Mouse (Mus musculus): Measurements from ENCODE around the gene 1700013G24Rik. TPM values are rescaled to one million over a fixed set of nuclear protein-coding genes. Genes with fewer than 3 reads are reported as not detected.

1700013G24Rik gene
- polyA plus RNA-seq, 1 experiment from 2014 or later = not detected

GRCm38 (mm10) chr4:137495501-137496100 lies 42.5 kb downstream of the 1700013G24Rik start:
- Histone ChIP-seq H3K9me3 (ENCODE audit: control insufficient read depth, low read length) (no peaks in the 10 kb centered on the region), H3K4me1 (ENCODE audit: control insufficient read depth, insufficient read depth, low read length) (peaks cover 9% of the 10 kb centered on the region), H3K27me3 (ENCODE audit: control insufficient read depth, insufficient read depth, low read length) (no peaks in the 10 kb centered on the region), H3K27ac (ENCODE audit: low read depth, low read length) (no peak overlapping the region), H3K4me2 (no peak overlapping the region), H3K36me3 (ENCODE audit: control insufficient read depth, insufficient read depth, low read length) (no peaks in the 10 kb centered on the region), H3K9ac (ENCODE audit: low read length) (0 out of 2 replicates have a peak overlapping the region, but pooled peaks have one; percentile 24), H3K4me3 (ENCODE audit: low read depth, low read length) (no peak overlapping the region)
- 67% methylated on average over 6 of the region's 6 CpGs for WGBS
- DNase-seq (ENCODE audit: low spot score, missing footprints) (no peak), ATAC-seq (ENCODE audit: low FRiP score) (peak; percentile 38; the same call in 1 of the 2 replicates)

- Histone ChIP-seq H3K4me1 (ENCODE audit: control insufficient read depth, insufficient read depth, low read length) (peaks cover 9% of the 10 kb centered on the region), H3K27ac (ENCODE audit: low read depth, low read length) (no peak overlapping the region), H3K9me3 (ENCODE audit: control insufficient read depth, low read length) (no peaks in the 10 kb centered on the region), H3K9ac (ENCODE audit: low read length) (no peak overlapping the region), H3K4me3 (ENCODE audit: low read depth, low read length) (no peak overlapping the region), H3K4me2 (no peak overlapping the region), H3K27me3 (ENCODE audit: control insufficient read depth, insufficient read depth, low read length) (no peaks in the 10 kb centered on the region), H3K36me3 (ENCODE audit: control insufficient read depth, insufficient read depth, low read length) (no peaks in the 10 kb centered on the region)
- WGBS = 79% methylated on average over 5 of the region's 5 CpGs
- no peak for ATAC-seq (ENCODE audit: low FRiP score)
- DNase-seq (ENCODE audit: low spot score, missing footprints) = no peak
Measured at GRCm38 (mm10) chr4:137497367-137497766, 44.3 kb downstream of the 1700013G24Rik start.

GRCm38 (mm10) chr4:137497892-137498722 lies 45.0 kb downstream of the 1700013G24Rik start:
- Histone ChIP-seq H3K9me3 (ENCODE audit: control insufficient read depth, low read length) (no peaks in the 10 kb centered on the region), H3K4me3 (ENCODE audit: low read depth, low read length) (no peak overlapping the region), H3K4me1 (ENCODE audit: control insufficient read depth, insufficient read depth, low read length) (peaks cover 9% of the 10 kb centered on the region), H3K27ac (ENCODE audit: low read depth, low read length) (no peak overlapping the region), H3K4me2 (no peak overlapping the region), H3K36me3 (ENCODE audit: control insufficient read depth, insufficient read depth, low read length) (no peaks in the 10 kb centered on the region), H3K27me3 (ENCODE audit: control insufficient read depth, insufficient read depth, low read length) (no peaks in the 10 kb centered on the region), H3K9ac (ENCODE audit: low read length) (no peak overlapping the region)
- ATAC-seq (ENCODE audit: low FRiP score) (no peak), DNase-seq (ENCODE audit: low spot score, missing footprints) (no peak)
- WGBS = 72% methylated on average over 9 of the region's 9 CpGs

GRCm38 (mm10) chr4:137498882-137499583 lies 45.9 kb downstream of the 1700013G24Rik start:
- Histone ChIP-seq H3K4me1 (ENCODE audit: control insufficient read depth, insufficient read depth, low read length) (peaks cover 9% of the 10 kb centered on the region), H3K27me3 (ENCODE audit: control insufficient read depth, insufficient read depth, low read length) (no peaks in the 10 kb centered on the region), H3K4me3 (ENCODE audit: low read depth, low read length) (no peak overlapping the region), H3K9me3 (ENCODE audit: control insufficient read depth, low read length) (no peaks in the 10 kb centered on the region), H3K4me2 (no peak overlapping the region), H3K36me3 (ENCODE audit: control insufficient read depth, insufficient read depth, low read length) (no peaks in the 10 kb centered on the region), H3K27ac (ENCODE audit: low read depth, low read length) (no peak overlapping the region), H3K9ac (ENCODE audit: low read length) (no peak overlapping the region)
- WGBS = 90% methylated on average over 9 of the region's 9 CpGs
- no peak for ATAC-seq (ENCODE audit: low FRiP score)
- DNase-seq (ENCODE audit: low spot score, missing footprints) = no peak

GRCm38 (mm10) chr4:137500149-137500548 lies 47.1 kb downstream of the 1700013G24Rik start:
- 83% methylated on average over 12 of the region's 12 CpGs for WGBS
- Histone ChIP-seq H3K36me3 (ENCODE audit: control insufficient read depth, insufficient read depth, low read length) (no peaks in the 10 kb centered on the region), H3K4me2 (no peak overlapping the region), H3K4me1 (ENCODE audit: control insufficient read depth, insufficient read depth, low read length) (peaks cover 2% of the 10 kb centered on the region), H3K4me3 (ENCODE audit: low read depth, low read length) (no peak overlapping the region), H3K9ac (ENCODE audit: low read length) (no peak overlapping the region), H3K9me3 (ENCODE audit: control insufficient read depth, low read length) (no peaks in the 10 kb centered on the region), H3K27ac (ENCODE audit: low read depth, low read length) (no peak overlapping the region), H3K27me3 (ENCODE audit: control insufficient read depth, insufficient read depth, low read length) (no peaks in the 10 kb centered on the region)
- DNase-seq (ENCODE audit: low spot score, missing footprints) (no peak), ATAC-seq (ENCODE audit: low FRiP score) (no peak)

GRCm38 (mm10) chr4:137500953-137501352 lies 47.9 kb downstream of the 1700013G24Rik start:
- H3K4me2 ChIP-seq = no peak overlapping the region
- WGBS = 93% methylated on average over 5 of the region's 5 CpGs
- ATAC-seq (ENCODE audit: low FRiP score) (no peak), DNase-seq (ENCODE audit: low spot score, missing footprints) (no peak)
- no peaks in the 10 kb centered on the region for H3K27me3 ChIP-seq (ENCODE audit: control insufficient read depth, insufficient read depth, low read length)
- no peak overlapping the region for H3K27ac ChIP-seq (ENCODE audit: low read depth, low read length)
- no peak overlapping the region for H3K9ac ChIP-seq (ENCODE audit: low read length)
- H3K4me1 ChIP-seq (ENCODE audit: control insufficient read depth, insufficient read depth, low read length) = no peaks in the 10 kb centered on the region
- no peaks in the 10 kb centered on the region for H3K36me3 ChIP-seq (ENCODE audit: control insufficient read depth, insufficient read depth, low read length)
- no peaks in the 10 kb centered on the region for H3K9me3 ChIP-seq (ENCODE audit: control insufficient read depth, low read length)
- no peak overlapping the region for H3K4me3 ChIP-seq (ENCODE audit: low read depth, low read length)

- WGBS = 87% methylated on average over 10 of the region's 10 CpGs
Measured at GRCm38 (mm10) chr4:137502183-137502582, 49.1 kb downstream of the 1700013G24Rik start.

GRCm38 (mm10) chr4:137502801-137503200 lies 49.7 kb downstream of the 1700013G24Rik start:
- H3K9me3 ChIP-seq (ENCODE audit: control insufficient read depth, low read length) = no peaks in the 10 kb centered on the region
- 85% methylated on average over 7 of the region's 7 CpGs for WGBS
- no peaks in the 10 kb centered on the region for H3K36me3 ChIP-seq (ENCODE audit: control insufficient read depth, insufficient read depth, low read length)
- no peak overlapping the region for H3K4me2 ChIP-seq
- no peak overlapping the region for H3K4me3 ChIP-seq (ENCODE audit: low read depth, low read length)
- H3K9ac ChIP-seq (ENCODE audit: low read length) = no peak overlapping the region
- no peaks in the 10 kb centered on the region for H3K4me1 ChIP-seq (ENCODE audit: control insufficient read depth, insufficient read depth, low read length)
- ATAC-seq (ENCODE audit: low FRiP score) (no peak), DNase-seq (ENCODE audit: low spot score, missing footprints) (no peak)
- H3K27me3 ChIP-seq (ENCODE audit: control insufficient read depth, insufficient read depth, low read length) = no peaks in the 10 kb centered on the region
- H3K27ac ChIP-seq (ENCODE audit: low read depth, low read length) = no peak overlapping the region

More at GRCm38 (mm10) chr4:137502183-137502582, 49.1 kb downstream of the 1700013G24Rik start:
- no peaks in the 10 kb centered on the region for H3K4me1 ChIP-seq (ENCODE audit: control insufficient read depth, insufficient read depth, low read length)
- no peak for DNase-seq (ENCODE audit: low spot score, missing footprints)
- no peak for ATAC-seq (ENCODE audit: low FRiP score)
- H3K9me3 ChIP-seq (ENCODE audit: control insufficient read depth, low read length) = no peaks in the 10 kb centered on the region
- H3K4me3 ChIP-seq (ENCODE audit: low read depth, low read length) = no peak overlapping the region
- H3K9ac ChIP-seq (ENCODE audit: low read length) = no peak overlapping the region
- no peak overlapping the region for H3K4me2 ChIP-seq
- H3K27me3 ChIP-seq (ENCODE audit: control insufficient read depth, insufficient read depth, low read length) = no peaks in the 10 kb centered on the region
- H3K27ac ChIP-seq (ENCODE audit: low read depth, low read length) = no peak overlapping the region
- no peaks in the 10 kb centered on the region for H3K36me3 ChIP-seq (ENCODE audit: control insufficient read depth, insufficient read depth, low read length)

- Histone ChIP-seq H3K9ac (ENCODE audit: low read length) (no peak overlapping the region), H3K9me3 (ENCODE audit: control insufficient read depth, low read length) (no peaks in the 10 kb centered on the region), H3K27me3 (ENCODE audit: control insufficient read depth, insufficient read depth, low read length) (no peaks in the 10 kb centered on the region), H3K27ac (ENCODE audit: low read depth, low read length) (no peak overlapping the region), H3K4me2 (no peak overlapping the region), H3K4me3 (ENCODE audit: low read depth, low read length) (no peak overlapping the region), H3K36me3 (ENCODE audit: control insufficient read depth, insufficient read depth, low read length) (no peaks in the 10 kb centered on the region), H3K4me1 (ENCODE audit: control insufficient read depth, insufficient read depth, low read length) (no peaks in the 10 kb centered on the region)
- 82% methylated on average over 6 of the region's 6 CpGs for WGBS
- ATAC-seq (ENCODE audit: low FRiP score) = no peak
- no peak for DNase-seq (ENCODE audit: low spot score, missing footprints)
Measured at GRCm38 (mm10) chr4:137503509-137503971, 50.5 kb downstream of the 1700013G24Rik start.

All from midbrain, embryonic 11.5 days (tissue).